Mouse (Mus musculus): ENCODE measurements around the gene Cnih1.
A peak's percentile ranks its signal among the peaks of the same experiment; 100 is the strongest.
"Not testable (repeated sequence)": the region's sequence is repeated elsewhere in the genome, so short reads cannot be mapped to it uniquely, and the experiment has no call there.

Gene Cnih1

DNA sequence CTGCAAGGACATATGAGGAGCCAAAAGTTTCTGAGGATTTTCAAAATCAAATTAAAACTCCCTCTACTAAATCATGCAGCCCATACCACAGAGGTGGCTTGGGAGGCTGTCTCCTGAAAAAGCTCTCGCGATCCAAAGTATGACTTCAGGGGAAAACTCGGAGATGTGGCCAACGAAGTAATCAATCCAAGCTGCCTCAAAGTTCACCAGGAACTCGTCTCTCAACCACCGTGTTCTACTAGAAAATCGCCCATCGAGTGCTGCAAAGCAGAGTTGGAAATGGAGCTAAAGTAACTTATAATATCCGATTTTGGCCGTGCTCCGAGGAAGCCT is 791 bp downstream of the Cnih1 start:
- no peak for DNase-seq

DNA sequence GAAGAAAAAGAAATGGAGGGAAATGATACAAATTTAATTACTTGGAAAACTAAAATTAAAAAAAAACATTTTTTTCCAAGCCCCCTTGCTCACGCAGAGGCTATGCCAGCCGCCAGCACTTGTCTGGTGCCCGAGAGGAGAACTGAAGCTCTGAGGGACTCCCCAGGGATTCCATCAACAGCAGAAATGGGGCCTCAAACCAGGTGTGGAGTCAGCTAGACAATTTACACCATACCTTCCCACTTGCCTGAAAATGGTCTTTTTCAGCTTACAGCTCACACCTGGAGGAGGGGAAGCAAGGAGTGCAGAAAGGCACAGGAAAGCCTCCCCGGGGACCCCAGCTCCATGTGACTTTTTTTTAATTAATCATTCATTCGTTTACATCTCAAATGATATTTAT is 3.0 kb downstream of the Cnih1 start:
- DNase-seq = peak in 1 of 2 experiments; percentile 30

DNA sequence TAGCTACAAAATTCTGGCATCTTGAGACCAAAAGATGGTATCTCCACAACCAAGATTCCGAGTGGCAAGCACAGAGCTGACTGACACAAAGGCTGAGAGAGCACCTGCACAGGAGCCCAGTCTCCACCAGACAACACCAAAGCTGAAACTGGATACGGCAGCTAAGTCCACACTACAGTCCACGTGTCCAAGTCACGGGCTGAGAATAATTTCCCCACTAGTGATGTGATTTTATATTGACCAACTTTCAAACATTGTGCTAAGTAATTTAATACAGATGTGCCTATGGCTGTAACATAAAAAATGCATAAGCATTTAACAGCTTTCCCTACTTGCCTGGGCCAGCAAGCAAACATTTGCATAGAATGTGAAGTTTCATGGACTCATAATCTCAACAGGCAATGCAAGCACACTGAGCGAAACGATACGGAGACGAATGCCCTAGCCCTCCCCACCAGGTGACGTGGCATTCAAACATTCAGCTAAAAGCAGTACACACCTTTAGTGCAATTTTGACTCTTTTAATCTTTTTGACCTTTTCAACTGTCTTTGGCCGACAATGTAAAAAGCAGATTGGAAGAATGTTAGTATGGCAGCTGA is 4.8 kb downstream of the Cnih1 start:
- DNase-seq = no peak

DNA sequence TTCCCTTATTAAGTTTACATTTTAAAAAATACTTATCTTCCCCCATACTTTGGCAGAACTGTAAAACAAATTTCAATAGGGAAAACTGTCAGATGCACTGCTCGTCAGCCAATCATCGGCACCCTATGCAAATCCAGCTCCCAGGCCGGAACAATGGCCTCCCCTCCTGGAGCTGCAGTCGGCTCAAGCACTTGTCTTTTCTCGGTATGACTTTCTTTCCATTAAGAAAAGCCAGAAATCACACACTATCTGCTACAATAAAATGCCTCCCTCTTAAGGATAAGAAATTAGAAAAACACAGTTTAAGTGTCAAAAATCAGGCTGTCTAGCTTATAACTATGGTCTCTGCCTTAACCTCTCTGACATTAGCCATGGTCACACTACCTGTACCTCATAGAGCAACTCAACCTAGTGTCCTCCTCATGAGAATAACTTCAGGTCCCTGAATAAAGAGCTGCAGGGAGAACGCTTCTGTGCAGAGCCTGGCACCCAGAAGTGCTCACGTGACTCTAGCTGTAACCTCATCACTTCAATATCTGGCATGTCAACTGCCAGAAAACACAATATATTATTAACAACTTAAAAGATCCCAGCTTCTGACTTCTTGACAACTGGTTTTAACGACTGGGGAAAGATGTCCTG is 5.9 kb downstream of the Cnih1 start:
- DNase-seq = no peak

DNA sequence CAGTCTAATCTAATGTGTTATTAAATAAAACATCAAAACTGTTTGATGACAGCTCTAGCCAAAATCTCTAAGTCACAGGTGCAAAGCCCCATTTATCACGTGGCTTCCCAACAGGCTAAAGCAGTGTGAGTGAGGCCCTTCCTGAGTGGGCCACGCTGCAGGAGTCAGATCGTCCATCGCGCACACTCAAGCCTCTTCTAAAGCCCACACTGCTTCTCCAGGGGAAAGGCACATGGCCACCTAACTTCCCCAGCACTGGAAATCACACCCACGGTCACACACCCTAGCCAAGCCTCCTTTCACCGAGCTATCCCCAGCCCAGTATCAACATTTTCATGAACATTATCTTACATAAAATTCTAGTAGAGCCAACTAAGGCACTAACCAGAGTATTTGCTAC is 7.1 kb downstream of the Cnih1 start:
- DNase-seq = no peak

DNA sequence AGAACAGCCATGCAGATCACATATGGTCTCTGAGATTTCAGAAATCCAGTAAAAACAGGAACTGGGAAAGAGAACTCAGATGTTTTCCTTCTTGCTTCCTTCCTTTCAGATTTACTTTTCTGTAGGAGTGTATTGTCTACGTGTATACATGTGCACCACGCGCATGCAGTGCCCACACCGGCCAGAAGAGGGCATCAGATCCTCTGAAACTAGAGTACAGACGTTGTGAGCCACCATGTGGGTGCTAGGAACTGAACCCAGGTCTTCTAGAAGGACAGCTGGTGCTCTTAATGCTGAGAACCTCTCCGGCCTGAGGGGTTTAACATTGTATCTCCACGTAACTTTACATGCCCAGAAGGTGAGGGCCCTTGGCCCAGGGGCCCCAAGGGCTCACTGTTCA is 9.0 kb downstream of the Cnih1 start:
- DNase-seq = peak; percentile 55 to 57

DNA sequence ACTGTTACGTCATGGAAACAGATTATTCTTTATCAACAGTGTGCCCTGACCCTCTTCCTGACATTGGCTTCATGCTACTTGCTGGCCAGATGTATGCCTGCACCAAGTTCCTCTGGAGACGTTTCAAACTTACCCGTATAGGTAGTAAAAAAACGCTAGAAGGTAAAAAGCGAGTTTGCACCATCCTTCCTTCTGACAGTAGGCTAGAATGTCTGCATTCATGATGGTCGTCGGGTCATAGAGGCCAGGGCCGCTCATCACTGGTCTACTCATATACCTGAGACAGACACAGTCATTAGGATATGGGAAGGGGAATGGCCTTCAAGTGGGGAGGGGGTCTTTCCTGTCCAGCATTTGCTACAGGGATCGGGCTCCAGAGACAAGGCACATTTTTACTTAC is 9.5 kb downstream of the Cnih1 start:
- DNase-seq = no peak

DNA sequence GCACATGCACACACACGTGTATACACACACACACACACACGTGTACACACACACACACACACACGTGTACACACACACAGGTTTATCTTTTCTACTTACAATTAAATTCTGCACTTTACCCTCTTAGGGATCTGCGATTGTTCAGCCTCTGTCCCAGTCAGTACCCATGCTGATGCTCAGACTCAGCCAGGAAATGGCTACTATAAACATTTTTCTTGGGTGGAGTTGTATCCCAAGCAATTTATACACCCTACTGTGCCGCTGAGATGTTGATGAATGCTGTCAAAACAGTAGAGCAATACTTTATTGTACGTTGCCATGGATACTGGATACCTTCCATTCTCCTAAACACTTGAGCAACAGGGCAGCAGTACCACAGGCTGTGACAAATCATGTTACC is 18.2 kb downstream of the Cnih1 start:
- no peak for DNase-seq

DNA sequence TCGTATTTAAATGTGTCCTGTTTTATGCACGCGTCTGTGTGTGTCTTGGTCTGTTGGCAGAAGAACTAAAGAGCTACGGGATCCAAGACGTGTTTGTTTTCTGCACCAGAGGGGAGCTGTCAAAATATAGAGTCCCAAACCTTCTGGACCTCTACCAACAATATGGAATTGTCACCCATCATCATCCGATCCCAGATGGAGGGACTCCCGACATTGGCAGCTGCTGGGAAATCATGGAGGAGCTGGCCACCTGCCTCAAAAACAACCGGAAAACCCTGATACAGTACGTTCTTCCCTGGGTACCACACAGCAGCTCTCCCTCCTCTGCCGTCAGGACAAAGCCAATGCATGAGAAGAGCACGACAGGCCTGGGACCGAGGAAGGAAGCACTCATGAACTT is 21.1 kb downstream of the Cnih1 start:
- DNase-seq = no peak

DNA sequence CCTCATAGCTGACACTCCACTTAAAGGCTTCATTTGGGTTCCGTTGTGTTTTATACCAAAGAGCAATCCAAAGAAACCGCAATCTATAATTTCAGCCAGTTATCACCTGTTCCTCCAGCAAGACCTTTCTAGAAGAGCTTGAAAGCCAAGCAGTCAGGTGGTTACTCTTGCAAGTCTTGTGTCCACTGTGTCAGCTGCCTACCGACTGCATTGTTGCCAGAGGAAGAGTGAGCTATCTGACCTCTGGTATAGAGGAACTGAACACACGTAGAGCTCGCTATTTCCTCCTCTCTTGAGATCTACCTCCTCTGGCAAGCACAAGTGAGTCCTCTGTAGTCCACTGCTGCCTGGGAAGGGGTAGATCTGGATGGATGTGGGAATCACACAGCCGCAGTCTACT is 27.0 kb downstream of the Cnih1 start:
- DNase-seq = peak; percentile 6 to 7

DNA sequence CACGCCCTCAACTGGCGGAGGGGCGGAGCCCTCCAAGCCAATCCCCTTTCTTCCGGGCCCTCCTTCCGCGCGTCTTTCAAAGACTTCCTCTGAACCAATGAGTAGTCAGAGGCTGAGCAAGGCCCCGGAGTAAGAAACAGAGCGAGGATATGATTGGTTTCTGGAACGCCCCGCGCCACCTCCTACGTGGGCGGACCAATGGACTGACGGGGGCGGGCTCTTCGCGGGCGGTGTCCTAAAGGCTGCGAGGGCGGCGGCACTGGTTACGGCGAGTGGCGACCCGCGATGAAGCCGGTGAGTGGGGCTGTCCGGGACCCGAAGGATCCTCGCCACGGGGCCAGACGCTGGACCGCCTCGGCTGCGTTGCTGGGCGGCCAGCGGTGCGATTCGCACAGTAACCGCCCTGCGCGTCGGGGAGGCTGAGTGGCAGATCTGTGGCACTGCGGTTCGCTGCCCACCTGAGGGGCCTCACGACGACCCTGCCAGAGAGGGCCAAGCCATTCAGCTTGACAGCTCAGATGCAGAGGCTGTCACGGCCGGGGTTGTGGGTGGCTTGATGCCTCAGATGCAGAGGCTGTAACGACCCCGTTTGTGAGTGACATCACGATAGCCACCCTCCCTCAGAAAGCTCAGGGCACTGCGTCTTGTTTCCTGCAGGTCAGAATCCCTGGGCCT is 27.7 kb downstream of the Cnih1 start, which contains the start of gene Cdkn3:
Gene Cdkn3 (plus strand): TSS at position 187 of the 675 bp plus-strand sequence.
- DNase-seq = peak; percentile 95 to 96

DNA sequence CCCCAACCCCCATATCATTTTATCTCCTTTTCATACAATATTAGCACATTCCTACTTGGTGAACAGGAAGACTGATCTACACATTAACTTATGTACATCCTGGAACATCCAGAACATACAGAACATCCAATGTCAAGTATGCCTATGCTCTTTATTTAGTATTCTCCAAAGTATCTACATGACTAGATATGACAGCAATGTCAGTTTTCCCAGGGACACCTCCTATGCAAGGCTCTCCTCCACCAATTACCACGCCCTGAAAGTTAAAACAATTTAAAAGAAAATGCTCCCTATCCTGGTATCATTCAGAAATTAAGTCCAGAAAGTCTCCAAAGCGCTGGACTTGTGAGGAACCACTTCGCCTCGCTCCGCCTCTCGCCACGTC is 28.2 kb downstream of the Cnih1 start:
- no peak for DNase-seq

DNA sequence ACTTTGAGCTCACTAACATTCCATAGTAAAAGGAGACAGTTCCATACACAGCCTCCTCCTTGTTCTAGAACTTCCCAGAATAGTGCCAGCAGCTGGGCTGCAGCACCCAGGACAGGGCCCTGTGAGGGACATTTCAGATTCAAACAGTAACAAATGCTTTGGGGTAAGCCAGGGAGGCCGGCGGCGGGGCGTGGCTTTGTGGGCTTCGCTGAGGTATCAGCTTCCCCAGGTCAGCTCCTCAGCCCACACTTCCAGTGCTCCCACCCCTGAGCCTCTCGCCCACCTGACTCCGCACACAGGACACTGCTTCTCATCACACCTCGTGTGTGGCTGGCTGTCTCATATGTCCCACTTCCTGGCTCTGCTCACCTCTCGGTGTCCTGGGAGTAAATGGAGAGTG is 30.5 kb downstream of the Cnih1 start:
- DNase-seq = no peak

DNA sequence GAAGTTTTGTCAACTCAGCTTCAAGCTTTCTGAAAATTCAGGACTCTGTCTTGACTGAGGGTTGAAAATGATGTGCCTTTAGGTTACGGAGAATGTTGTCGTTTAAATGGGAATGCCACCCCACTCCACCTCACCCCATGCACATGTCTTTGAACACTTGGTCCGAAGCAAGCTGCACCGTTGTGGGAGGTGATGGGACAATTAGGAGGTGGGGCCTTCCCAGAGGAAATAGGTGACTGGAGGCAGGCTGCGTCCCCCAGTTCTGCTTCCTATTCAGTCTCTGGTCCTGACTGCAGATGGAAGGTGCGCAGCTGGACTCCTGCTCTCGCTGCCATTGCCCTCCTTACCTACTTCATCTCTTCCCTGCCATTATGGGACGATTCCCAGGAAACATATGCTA is 32.4 kb downstream of the Cnih1 start:
- no peak for DNase-seq

DNA sequence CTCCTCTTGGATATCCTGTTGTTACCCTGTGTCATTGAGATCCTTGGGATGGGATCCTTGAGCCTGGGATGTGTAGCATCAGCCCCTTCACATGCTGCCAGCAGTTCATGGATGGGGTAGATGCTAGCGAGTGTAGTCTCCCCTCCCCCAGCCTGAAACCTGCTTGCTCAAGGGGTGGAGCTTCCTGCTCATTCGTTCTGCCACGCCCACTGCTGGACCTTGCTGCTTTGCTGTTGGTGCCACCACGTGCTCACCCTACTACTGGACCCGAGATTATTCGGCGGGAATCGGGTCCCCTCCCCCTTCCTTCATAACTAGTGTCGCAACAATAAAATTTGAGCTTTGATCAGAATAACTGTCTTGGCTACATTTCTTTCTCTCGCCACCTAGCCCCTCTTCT is 33.8 kb downstream of the Cnih1 start:
- not testable (repeated sequence) for DNase-seq

DNA sequence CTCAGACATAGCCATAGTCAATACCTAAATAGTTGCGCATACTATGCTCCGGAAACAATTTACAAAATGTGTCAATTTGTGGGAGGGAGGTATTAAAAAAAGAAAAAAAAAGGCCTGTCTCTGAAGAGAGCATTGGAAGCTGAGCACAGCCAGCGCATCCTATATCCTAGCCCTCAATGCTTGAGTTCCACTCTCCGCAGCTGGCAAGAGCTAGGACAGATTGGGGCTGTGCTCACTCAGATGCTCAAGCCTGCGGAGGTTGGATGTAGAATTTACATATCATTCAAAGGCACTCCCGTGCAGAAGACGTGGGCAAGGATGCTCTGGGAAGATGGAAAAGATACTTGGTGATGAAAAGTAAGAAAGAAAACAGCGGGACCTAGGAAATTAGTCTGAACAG is 42.8 kb downstream of the Cnih1 start:
- DNase-seq = no peak

DNA sequence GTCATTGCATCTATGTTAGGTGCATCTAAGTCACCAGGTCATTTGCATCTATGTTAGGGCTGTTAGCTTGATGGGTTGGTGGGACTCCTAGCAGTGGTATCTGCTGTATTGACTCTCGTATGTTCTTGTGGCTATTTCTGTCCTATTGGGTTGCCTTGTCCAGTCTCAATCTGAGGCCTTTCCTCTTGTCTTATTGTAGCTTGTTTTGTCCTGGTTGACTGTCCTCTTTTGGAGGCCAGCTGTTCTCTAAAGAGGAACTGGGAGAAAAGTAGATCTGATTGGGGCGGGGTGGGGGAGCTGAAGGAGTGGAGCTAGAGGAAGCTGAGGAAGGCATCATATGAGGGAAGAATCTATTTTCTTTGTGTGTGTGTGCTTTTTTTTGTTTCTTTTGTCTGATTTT is 45.5 kb downstream of the Cnih1 start:
- DNase-seq = no peak

DNA sequence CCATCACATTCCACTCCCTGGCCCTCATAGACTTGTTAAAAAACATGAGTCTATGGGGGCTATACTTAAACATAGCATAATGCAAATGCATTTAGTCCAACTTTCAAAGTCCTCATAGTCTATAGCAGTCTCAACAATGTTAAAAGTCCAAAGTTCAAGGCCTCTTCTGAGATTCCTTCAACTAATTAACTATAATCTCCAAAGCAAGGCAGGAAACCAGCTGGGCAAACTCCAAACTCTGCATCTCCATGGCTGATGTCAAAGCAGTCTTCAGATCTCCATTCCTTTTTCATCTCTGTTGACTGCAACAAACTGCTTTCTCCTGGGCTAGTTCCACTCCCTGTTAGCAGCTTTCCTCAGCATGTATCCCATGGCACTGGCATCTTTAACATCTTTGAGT is 50.9 kb downstream of the Cnih1 start:
- not testable (repeated sequence) for DNase-seq

DNA sequence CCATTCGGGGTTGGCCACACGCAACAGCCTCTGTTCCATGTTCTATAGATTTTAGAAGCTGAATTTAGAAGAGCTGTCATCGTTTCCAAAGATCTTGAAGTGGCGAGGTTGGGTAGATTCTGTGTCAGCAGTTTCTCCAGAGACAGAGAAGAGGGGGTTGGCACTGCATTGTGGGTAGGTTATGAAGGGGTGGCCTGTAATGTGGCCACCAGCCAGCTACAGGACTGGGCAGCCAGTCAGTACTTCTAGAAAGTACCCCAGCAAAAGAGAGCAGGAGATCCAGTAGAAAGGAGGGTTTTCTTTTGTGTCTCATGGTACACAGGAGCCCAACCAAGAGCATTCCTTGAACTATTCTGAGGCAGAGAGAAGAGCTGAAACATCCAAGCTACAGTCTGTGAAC is 51.8 kb downstream of the Cnih1 start:
- no peak for DNase-seq

DNA sequence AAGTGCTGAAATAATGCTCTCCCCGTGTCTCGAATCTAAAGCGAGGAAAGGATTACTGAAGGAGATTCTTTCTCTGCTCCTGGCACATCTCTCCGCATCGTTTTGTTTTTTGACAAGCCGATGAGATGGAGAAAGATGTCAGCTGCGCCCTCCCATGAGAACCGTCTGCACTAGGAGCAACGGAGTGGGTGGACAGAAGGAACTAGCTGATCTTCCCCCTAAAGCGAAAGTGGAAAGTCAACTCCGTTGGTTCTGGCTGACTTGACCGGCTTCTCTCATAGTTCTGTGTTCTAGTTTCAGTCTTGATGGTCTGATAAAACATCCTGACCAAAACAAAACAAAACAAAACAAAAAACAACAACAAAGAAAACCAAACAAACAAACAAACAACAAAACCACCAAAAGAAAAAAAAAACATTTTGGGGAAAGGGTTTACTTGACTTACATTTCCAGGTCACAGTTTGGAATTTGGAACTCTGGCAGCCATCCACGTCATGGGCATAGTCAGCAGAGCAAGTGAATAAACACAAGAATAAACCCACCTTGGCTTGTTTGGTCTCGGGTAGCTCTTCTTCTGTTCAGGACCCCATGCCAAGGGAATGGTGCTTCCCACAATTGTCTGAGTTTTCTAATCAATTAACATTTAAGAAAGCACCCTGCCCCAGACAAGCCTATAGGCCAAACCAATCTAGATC is 53.3 kb downstream of the Cnih1 start:
- DNase-seq = no peak

DNA sequence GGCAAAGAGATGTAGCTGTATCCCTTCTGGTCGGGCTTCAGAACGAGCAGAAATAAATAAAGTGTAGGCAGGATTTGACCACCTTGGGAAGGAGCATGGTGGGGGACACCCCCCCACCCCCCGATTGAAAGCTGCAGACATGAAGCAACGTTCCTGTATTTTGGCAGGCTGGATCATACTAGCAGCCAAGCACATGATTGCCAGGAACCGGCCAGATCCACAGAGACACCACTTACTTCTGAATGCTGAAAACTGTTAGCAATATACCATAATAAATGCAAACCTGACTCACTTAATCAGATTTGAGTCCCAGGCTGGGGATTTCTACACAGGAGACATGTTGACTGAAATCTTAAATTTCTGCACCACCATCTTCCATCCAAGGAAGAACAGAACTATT is 53.9 kb downstream of the Cnih1 start:
- no peak for DNase-seq

DNA sequence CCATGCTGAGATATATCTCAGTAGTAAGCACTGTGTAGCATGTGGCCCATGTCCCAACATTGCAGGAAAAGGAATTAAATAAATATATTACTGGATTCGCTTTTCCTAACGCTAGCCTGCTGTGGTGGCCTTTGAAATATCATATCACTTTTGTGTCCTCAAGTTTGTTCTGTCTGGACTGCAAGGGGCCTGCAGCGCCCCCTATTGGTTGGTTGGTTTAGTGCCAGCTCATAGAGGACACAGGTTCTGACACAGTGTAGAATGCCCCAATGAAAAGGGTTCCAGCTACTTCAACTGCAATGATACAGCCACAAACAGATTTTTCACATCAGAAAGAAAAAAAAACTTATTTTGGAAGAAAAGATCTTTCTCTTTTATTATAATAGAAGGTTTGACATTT is 62.5 kb downstream of the Cnih1 start:
- DNase-seq = peak; percentile 59 to 62

All from B cell, adult 2 months (primary cell).